ENCODE assay signal across 8 mouse cellular contexts in the genomic region with DNA sequence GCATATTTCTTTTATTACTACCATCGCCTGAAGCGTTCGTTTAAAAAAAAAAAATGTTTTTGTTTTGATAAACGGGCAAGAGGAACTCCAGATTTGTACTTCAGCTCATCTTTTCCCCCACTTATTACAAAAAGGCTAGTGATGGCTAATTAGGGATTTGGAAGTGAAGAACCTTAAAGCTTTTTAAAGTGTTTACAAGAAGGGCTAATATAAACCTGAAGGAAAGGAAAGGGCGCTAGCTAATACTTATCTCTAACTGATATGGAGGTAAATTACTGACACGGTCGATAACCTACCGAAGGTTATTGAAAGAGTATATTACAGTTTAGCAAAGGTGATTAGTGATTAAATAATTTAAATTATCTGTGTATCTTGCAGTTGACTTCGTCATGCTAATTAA. TPM values are rescaled to one million over a fixed set of nuclear protein-coding genes. Genes with fewer than 3 reads are reported as not detected.
DNase-seq lines count a peak whose midpoint lies in the region; ATAC-seq and TF ChIP-seq lines count a peak whose summit lies in the region.

No protein-coding gene starts in this region.

- H3K9ac ChIP-seq in embryonic facial prominence, embryonic 11.5 days (replicated peaks; ENCODE audit: low read length), result peak overlapping the region; percentile 99
- H3K9ac ChIP-seq in hindbrain, embryonic 16.5 days (ENCODE audit: low read depth, low read length), result peak overlapping the region; percentile 96

- ATAC-seq in embryonic facial prominence, embryonic 11.5 days (replicated peaks; ENCODE audit: insufficient number of reproducible peaks, low FRiP score, low TSS enrichment, low read depth), result no peak
- no peak for ATAC-seq in hindbrain, embryonic 16.5 days
- ATAC-seq in erythroid progenitor cell, adult 5-6 weeks (replicated peaks; ENCODE audit: low FRiP score, poor library complexity, severe bottlenecking), result no peak

- no peaks in the 10 kb centered on the region for H3K27me3 ChIP-seq in embryonic facial prominence, embryonic 11.5 days (ENCODE audit: control insufficient read depth, insufficient read depth, low read length)
- H3K27me3 ChIP-seq in hindbrain, embryonic 16.5 days (replicated peaks; ENCODE audit: control insufficient read depth, insufficient read depth, low read length), result no peaks in the 10 kb centered on the region
- H3K27me3 ChIP-seq in myocyte (ENCODE audit: control insufficient read depth, insufficient read depth, insufficient read length), result no peaks in the 10 kb centered on the region

- 1% methylated on average over 9 of the region's 9 CpGs for WGBS in embryonic facial prominence, embryonic 11.5 days
- 2% methylated on average over 9 of the region's 9 CpGs for WGBS in hindbrain, embryonic 16.5 days

- H3K4me3 ChIP-seq in left cerebral cortex, adult 2 months, result peak overlapping the region; percentile 81
- peak overlapping the region; percentile 89 for H3K4me3 ChIP-seq in embryonic facial prominence, embryonic 11.5 days (ENCODE audit: low read depth, low read length)
- peak overlapping the region; percentile 94 for H3K4me3 ChIP-seq in hindbrain, embryonic 16.5 days (ENCODE audit: low read length)
- H3K4me3 ChIP-seq in myocyte, result peak overlapping the region; percentile 71

- no peaks in the 10 kb centered on the region for H3K9me3 ChIP-seq in embryonic facial prominence, embryonic 11.5 days (replicated peaks; ENCODE audit: control insufficient read depth, low read length)
- no peaks in the 10 kb centered on the region for H3K9me3 ChIP-seq in hindbrain, embryonic 16.5 days (ENCODE audit: control insufficient read depth, low read length)

- no peak for DNase-seq in left cerebral cortex, adult 2 months (ENCODE audit: extremely low spot score in 1 of 2, low spot score in 2 of 2)
- DNase-seq in left cerebral cortex, postnatal 4 days, result no peak
- no peak for DNase-seq in embryonic facial prominence, embryonic 11.5 days (ENCODE audit: low spot score)
- DNase-seq in right cerebral cortex, postnatal 10 days (ENCODE audit: low spot score in 2 of 2), result no peak
- no peak for DNase-seq in gastrocnemius, postnatal 10 days

- intact Hi-C loops in left cerebral cortex, adult 2 months (cut with DNase I), result loop anchor here (2.0 to 5.0 kb wide), 6 partner anchors 65 to 621 kb away; partner anchors contain the start of gene Sh3bgrl2
- intact Hi-C loops in left cerebral cortex, postnatal 4 days (cut with DNase I), result loop anchor here (10.0 kb wide), 2 partner anchors 169 to 399 kb away; partner anchors contain the start of gene Hmgn3

- TF ChIP-seq POLR2A in myocyte (IDR thresholded peaks at IDR 0.05; ENCODE audit: insufficient read length, low read depth), result no peak

- H3K4me2 ChIP-seq in embryonic facial prominence, embryonic 11.5 days (ENCODE audit: low read depth, low read length), result peak overlapping the region; percentile 48
- peak overlapping the region; percentile 62 for H3K4me2 ChIP-seq in hindbrain, embryonic 16.5 days (ENCODE audit: low read length)
- H3K4me2 ChIP-seq in myocyte (ENCODE audit: low read depth), result peak overlapping the region; percentile 66

- H3K36me3 ChIP-seq in embryonic facial prominence, embryonic 11.5 days (replicated peaks; ENCODE audit: control insufficient read depth, insufficient read depth, low read depth, low read length), result no peaks in the 10 kb centered on the region
- no peaks in the 10 kb centered on the region for H3K36me3 ChIP-seq in hindbrain, embryonic 16.5 days (ENCODE audit: control insufficient read depth, insufficient read depth, low read length)
- no peaks in the 10 kb centered on the region for H3K36me3 ChIP-seq in myocyte (ENCODE audit: control insufficient read depth, insufficient read depth)

- peak overlapping the region; percentile 95 for H3ac ChIP-seq in myocyte (ENCODE audit: control insufficient read depth, insufficient read length)

- no peak for TF ChIP-seq CTCF in left cerebral cortex, adult 2 months (IDR thresholded peaks at IDR 0.05)

- peaks cover 28% of the 10 kb centered on the region for H3K79me2 ChIP-seq in myocyte (ENCODE audit: control insufficient read depth, insufficient read depth)

- H3K4me1 ChIP-seq in embryonic facial prominence, embryonic 11.5 days (ENCODE audit: control insufficient read depth, insufficient read depth, low read length), result no peaks in the 10 kb centered on the region
- H3K4me1 ChIP-seq in hindbrain, embryonic 16.5 days (ENCODE audit: control insufficient read depth, insufficient read depth, low read depth, low read length), result peaks cover 15% of the 10 kb centered on the region

- peak overlapping the region; percentile 99 for H3K27ac ChIP-seq in left cerebral cortex, adult 2 months
- H3K27ac ChIP-seq in embryonic facial prominence, embryonic 11.5 days (replicated peaks; ENCODE audit: low read depth, low read length), result peak overlapping the region; percentile 99
- H3K27ac ChIP-seq in hindbrain, embryonic 16.5 days (ENCODE audit: low read depth, low read length), result peak overlapping the region; percentile 100

TF ChIP-seq in myocyte, 11 proteins besides CTCF, POLR2A, EP300 and RAD21:
- no peak for TF ChIP-seq TCF12 (IDR thresholded peaks at IDR 0.05; ENCODE audit: insufficient read depth, poor library complexity, severe bottlenecking)

RNA-seq across cellular contexts. Expression of gene Phip, which starts 0.9 kb away (rescaled TPM):
- total RNA-seq in left cerebral cortex, adult 2 months (2021), result 10 to 100 TPM; 76.6 to 78.7 TPM
- total RNA-seq in left cerebral cortex, postnatal 4 days (2021), result 10 to 100 TPM; 72.2 to 86.3 TPM
- polyA plus RNA-seq in embryonic facial prominence, embryonic 11.5 days (2014; fragmentation: Nextera tagmentation; extraction: Ambion mirVana), result 127 and 135 TPM in 2 replicates
- 70.0 and 76.8 TPM in 2 replicates for polyA plus RNA-seq in hindbrain, embryonic 16.5 days (2015; fragmentation: Nextera tagmentation; extraction: Ambion mirVana)
- polyA plus RNA-seq in myocyte (2012; fragmentation: generic; extraction: Trizol), result 2.2 TPM
- total RNA-seq in gastrocnemius, postnatal 10 days (2021), result 10 to 100 TPM; 32.7 to 53.1 TPM
- total RNA-seq in erythroid progenitor cell, adult 5-6 weeks (2015; ENCODE audit: low replicate concordance), result 143 and 148 TPM in 2 replicates
- total RNA-seq in erythroid progenitor cell, adult 5-6 weeks (2017; ENCODE audit: low replicate concordance), result 174 and 230 TPM in 2 replicates
